Mouse (Mus musculus) embryonic fibroblast, embryonic 13.5 days (primary cell): ENCODE measurements around the gene Arnt. TPM values are rescaled to one million over a fixed set of nuclear protein-coding genes. Genes with fewer than 3 reads are reported as not detected.

Experiments used
- H3K27ac ChIP-seq: 2 replicates; pipeline ENCODE4 v1.5.1; 2012; ENCODE audit warnings: low read length, control low read depth, inconsistent platforms; ENCODE audit not compliant: insufficient read depth
- H3K4me1 ChIP-seq: 2 replicates; pipeline ENCODE4 v1.6.1; 2011; ENCODE audit warnings: low read length; ENCODE audit not compliant: control insufficient read depth, insufficient read depth
- H3K4me3 ChIP-seq: 2 replicates; pipeline ENCODE4 v1.5.1; 2011; ENCODE audit warnings: mild to moderate bottlenecking, control low read depth, low read length; ENCODE audit not compliant: insufficient read depth
- CTCF ChIP-seq: IDR thresholded peaks from 2 replicates; pipeline ENCODE4 v1.5.1; 2011; ENCODE audit warnings: mild to moderate bottlenecking, control low read depth, low read length, moderate library complexity, borderline replicate concordance; ENCODE audit not compliant: insufficient read depth
- POLR2A ChIP-seq: IDR thresholded peaks from 2 replicates; pipeline ENCODE4 v1.6.1; 2011; ENCODE audit warnings: low read depth, mild to moderate bottlenecking, control low read depth, low read length, moderate library complexity
- polyA plus RNA-seq: library from polyadenylated mRNA; stranded (reverse); fragments of >200 nt; gene quantifications from 2 replicates; pipeline ENCODE4 v1.2.4, GENCODE M21; 2011; ENCODE audit warnings: low read depth; ENCODE audit not compliant: missing spikeins, insufficient read length

Gene Arnt
- polyA plus RNA-seq, 1 experiment, result 72.1 TPM

GRCm38 (mm10) chr3:95502312-95502711 is 68.1 kb downstream of the Arnt start:
- TF ChIP-seq POLR2A, result no peak
- TF ChIP-seq CTCF, result no peak
- H3K27ac ChIP-seq, result no peak overlapping the region
- H3K4me1 ChIP-seq, result no peaks in the 10 kb centered on the region
- H3K4me3 ChIP-seq, result no peak overlapping the region

- Histone ChIP-seq H3K4me3 (no peak overlapping the region), H3K4me1 (peaks cover 3% of the 10 kb centered on the region; the same call in 1 of the 2 replicates), H3K27ac (no peak overlapping the region)
- TF ChIP-seq POLR2A (no peak), CTCF (no peak)
Observed at GRCm38 (mm10) chr3:95509348-95509747, 75.2 kb downstream of the Arnt start.

DNA sequence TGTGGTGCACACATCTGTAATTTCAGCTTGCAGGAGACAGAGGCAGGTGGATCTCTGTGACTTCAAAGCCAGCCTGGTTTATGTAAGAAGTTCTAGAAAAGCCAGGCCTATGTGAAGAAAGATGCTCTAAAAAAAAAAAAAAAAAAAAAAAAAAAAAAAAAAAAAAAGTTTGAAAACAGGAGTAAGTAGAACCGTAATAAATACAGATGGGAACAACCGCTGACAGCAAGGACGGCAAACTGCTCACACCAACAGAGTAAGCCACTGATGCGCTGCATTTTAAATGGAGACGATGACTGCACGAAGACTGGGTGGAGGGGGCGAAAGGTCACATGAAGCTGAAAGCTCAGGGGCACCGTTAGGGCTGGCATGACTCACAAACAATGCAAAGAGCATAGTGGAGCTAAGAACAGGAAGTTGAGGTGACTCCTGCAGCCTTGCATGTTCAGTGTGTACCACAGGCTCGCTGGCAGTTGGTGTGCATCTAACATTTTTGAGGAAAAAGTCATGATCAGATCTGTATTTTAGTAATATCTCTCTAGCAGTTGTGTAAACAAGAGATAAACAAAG is 77.5 kb downstream of the Arnt start:
- Histone ChIP-seq H3K4me1 (peaks cover 3% of the 10 kb centered on the region; the same call in 1 of the 2 replicates), H3K27ac (no peak overlapping the region), H3K4me3 (no peak overlapping the region)
- no peak for TF ChIP-seq POLR2A
- TF ChIP-seq CTCF, result no peak

DNA sequence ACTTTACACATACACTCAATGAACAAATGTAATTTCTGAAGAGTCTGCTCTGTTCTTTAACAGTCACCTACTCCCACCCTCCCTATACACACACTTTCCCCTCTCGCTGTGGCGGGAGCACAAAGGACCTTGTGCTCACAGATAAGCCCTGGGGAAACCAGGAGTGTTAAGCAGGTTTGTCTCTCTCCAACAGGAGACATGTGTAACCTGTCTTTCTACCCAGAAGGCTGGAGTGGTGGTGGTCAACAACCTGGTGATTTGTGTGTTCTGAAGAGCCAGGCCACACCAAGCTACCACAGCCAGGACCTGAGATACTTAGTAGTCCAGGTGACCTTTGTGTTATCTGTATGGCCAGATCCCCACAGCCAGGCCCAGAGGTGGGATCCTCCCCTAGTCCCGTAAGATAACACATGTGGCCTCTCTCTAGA is 82.4 kb downstream of the Arnt start:
- no peak overlapping the region for H3K4me3 ChIP-seq
- no peak overlapping the region for H3K27ac ChIP-seq
- H3K4me1 ChIP-seq, result peaks cover 3% of the 10 kb centered on the region; the same call in 1 of the 2 replicates
- TF ChIP-seq CTCF, result no peak
- no peak for TF ChIP-seq POLR2A

GRCm38 (mm10) chr3:95517493-95517898 is 83.3 kb downstream of the Arnt start:
- Histone ChIP-seq H3K4me1 (no peaks in the 10 kb centered on the region), H3K4me3 (no peak overlapping the region), H3K27ac (no peak overlapping the region)
- TF ChIP-seq CTCF (peak; percentile 63), POLR2A (no peak)

DNA sequence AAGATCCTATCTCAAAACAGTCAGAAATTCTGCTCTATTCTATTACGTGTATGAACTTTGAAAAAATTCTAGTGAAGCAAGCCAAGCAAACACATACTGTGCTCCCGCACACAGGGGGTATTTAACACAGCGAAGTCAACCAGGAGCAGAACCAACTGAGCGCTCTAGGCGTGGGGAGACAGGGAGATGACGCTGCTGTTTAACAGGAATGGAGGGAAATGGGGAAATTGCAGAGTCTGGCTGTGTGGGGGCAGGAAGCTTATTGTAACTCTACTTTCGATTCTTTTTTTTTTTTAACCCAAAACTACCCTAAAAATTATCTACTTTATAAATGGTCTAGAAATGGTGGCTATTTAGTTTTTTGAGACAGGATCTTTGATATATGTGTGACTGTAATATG is 84.7 kb downstream of the Arnt start:
- H3K27ac ChIP-seq, result no peak overlapping the region
- no peak overlapping the region for H3K4me3 ChIP-seq
- no peak for TF ChIP-seq POLR2A
- TF ChIP-seq CTCF, result no peak
- H3K4me1 ChIP-seq, result no peaks in the 10 kb centered on the region

DNA sequence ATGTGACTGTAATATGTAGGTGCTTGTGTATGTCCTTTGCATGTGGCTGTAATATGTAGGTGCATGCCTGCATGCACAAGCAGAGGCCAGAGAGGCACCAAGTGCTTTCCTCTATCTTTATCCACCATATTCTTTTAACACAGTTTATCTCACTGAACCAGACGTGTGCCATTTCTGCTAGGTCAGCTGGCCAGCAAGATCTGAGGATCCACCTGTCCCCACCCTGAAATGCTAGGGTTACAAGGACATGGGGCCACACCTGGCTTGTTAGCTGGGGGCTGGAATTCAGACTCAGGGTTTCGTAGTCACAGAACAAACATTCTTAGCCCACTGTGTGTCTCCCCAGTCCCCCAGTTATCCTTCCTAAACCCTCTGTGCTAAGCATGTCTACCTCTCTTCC is 85.1 kb downstream of the Arnt start:
- no peaks in the 10 kb centered on the region for H3K4me1 ChIP-seq
- no peak for TF ChIP-seq POLR2A
- TF ChIP-seq CTCF, result no peak
- no peak overlapping the region for H3K27ac ChIP-seq
- H3K4me3 ChIP-seq, result no peak overlapping the region

- TF ChIP-seq POLR2A, result no peak
- TF ChIP-seq CTCF, result no peak
- no peak overlapping the region for H3K4me3 ChIP-seq
- no peaks in the 10 kb centered on the region for H3K4me1 ChIP-seq
- H3K27ac ChIP-seq, result no peak overlapping the region
Observed at GRCm38 (mm10) chr3:95520100-95520499, 85.9 kb downstream of the Arnt start.

DNA sequence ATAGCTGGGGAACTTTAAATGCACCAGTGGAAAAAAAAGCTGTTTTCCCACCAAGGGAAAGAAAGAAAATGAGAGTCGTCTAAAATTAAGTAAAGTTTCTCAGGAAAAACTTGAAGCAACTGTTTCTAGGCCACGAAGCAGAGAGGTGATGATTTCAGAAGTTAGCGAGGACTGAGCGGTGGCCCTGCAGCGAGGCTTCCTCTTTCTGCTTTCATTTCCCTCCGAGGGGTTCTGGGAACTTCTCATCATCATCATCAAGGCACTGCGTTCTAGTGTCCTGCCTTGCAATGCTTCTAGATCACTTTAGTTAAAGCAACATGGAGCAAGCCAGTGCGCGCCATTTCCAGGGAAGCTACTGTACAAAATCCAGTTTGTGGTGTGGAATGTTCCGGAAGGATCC is 87.0 kb downstream of the Arnt start:
- H3K4me3 ChIP-seq, result no peak overlapping the region
- no peaks in the 10 kb centered on the region for H3K4me1 ChIP-seq
- TF ChIP-seq CTCF (no peak), POLR2A (no peak)
- H3K27ac ChIP-seq, result no peak overlapping the region

GRCm38 (mm10) chr3:95523662-95524061 is 89.5 kb downstream of the Arnt start:
- no peaks in the 10 kb centered on the region for H3K4me1 ChIP-seq
- H3K4me3 ChIP-seq, result no peak overlapping the region
- TF ChIP-seq CTCF (no peak), POLR2A (no peak)
- no peak overlapping the region for H3K27ac ChIP-seq

DNA sequence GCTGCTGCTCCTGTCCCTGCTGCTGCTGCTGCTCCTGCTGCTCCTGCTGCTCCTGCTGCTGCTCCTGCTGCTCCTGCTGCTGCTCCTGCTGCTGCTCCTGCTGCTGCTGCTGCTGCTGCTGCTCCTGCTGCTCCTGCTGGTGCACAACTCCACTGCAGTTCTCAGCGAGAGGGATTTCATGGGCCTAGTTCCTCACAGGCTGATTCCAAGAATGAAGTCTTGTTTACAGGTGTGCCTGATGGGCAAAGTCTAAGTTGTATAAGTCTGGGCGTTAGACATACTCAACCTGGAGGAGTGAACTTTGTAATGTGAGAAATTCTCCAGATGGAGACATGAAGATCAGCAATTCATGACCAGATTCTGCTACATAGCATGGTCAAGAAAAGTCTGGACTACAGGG is 90.5 kb downstream of the Arnt start:
- TF ChIP-seq POLR2A, result no peak
- TF ChIP-seq CTCF, result no peak
- Histone ChIP-seq H3K4me1 (no peaks in the 10 kb centered on the region), H3K4me3 (no peak overlapping the region), H3K27ac (no peak overlapping the region)
